Mouse (Mus musculus) brain, adult 10 weeks (tissue): ENCODE data around the gene Ust. TPM values are rescaled to one million over a fixed set of nuclear protein-coding genes. Genes with fewer than 3 reads are reported as not detected.

Source experiments
- polyA plus RNA-seq: library from polyadenylated mRNA; stranded (reverse); fragments of 350-450 nt; fragmentation: Illumina TruSeq; extraction: RNeasy Lipid Tissue Mini Kit (QIAGEN cat#74804); gene quantifications from one replicate; pipeline ENCODE4 v1.2.3, GENCODE M21; 2015; ENCODE audit warnings: low read depth, low replicate concordance

The Ust gene
- polyA plus RNA-seq, result 14.7 TPM

DNA sequence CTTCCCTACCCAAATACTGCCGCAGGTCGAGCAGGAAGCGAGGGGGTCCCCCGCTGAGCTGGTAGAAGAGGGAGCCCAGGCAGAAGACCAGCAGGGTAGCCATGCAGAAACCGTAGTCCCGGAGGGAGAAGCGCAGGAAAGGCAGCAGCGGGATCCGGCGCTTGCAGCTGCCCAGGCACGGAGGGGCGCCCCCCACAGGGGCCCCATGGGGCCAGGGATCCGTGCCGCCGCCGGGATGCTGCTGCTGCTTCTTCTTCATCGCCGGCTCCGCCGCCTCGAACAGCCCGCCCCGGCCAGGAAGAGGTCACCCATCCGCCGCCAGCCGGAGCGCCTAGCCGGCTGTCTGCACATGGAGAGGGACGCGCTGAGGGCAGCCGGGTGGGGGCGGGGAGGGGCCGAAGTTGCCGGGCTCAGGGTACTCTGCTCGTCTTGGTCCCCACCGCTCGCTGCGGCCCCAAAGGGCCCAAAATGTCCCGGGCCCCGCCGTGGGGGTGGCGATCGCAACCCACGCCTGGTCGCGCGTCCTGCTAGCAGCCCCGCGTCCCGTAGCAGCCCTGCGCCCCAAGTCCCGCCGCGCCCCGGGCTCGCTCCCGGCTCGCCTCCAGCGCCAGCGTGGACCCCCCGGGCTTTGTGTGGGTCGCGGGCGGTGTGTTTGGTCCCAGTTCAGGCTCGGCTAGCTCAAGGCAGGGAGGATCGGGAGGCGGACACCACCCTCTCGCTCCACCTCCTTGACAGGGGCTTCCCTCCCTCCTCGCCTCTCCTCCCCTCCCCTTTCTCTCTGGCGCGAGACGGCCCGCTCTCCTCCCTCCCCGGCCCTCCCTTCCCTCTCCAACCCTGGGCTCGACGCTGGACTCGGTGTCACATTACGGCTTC, at the start of gene Ust:
Gene Ust (minus strand): TSS at position 685 of the 873 bp plus-strand sequence.

